Mouse (Mus musculus): ENCODE data around the gene Fyb. TPM values are rescaled to one million over a fixed set of nuclear protein-coding genes. Genes with fewer than 3 reads are reported as not detected.
"Not testable (repeated sequence)": the region's sequence is repeated elsewhere in the genome, so short reads cannot be mapped to it uniquely, and the experiment has no call there.

The Fyb gene
- polyA plus RNA-seq, 1 experiment = not detected

GRCm38 (mm10) chr15:6584645-6585044 is 62.0 kb downstream of the Fyb start:
- Histone ChIP-seq H3K4me3 (ENCODE audit: low read depth, low read length) (no peak overlapping the region), H3K9ac (ENCODE audit: low read depth, poor library complexity, severe bottlenecking) (no peak overlapping the region), H3K27ac (ENCODE audit: insufficient read depth, low read length) (no peak overlapping the region), H3K27me3 (ENCODE audit: control insufficient read depth, insufficient read depth, low read length, poor library complexity, severe bottlenecking) (no peaks in the 10 kb centered on the region; the same call in 1 of the 2 replicates), H3K36me3 (ENCODE audit: control insufficient read depth, insufficient read depth, low read length, poor library complexity, severe bottlenecking) (no peaks in the 10 kb centered on the region), H3K4me1 (ENCODE audit: control insufficient read depth, insufficient read depth, low read length) (no peaks in the 10 kb centered on the region), H3K9me3 (replicated peaks; ENCODE audit: control insufficient read depth, insufficient read depth, low read length, poor library complexity, severe bottlenecking) (no peaks in the 10 kb centered on the region)
- TF ChIP-seq POLR2A (IDR thresholded peaks at IDR 0.05; ENCODE audit: insufficient read depth, low read length) (no peak), CTCF (IDR thresholded peaks at IDR 0.05; ENCODE audit: low read depth, low read length) (no peak), EP300 (IDR thresholded peaks at IDR 0.05; ENCODE audit: insufficient read depth, low read depth, low read length) (no peak)

GRCm38 (mm10) chr15:6586351-6586750 is 63.7 kb downstream of the Fyb start:
- not testable (repeated sequence) for H3K4me1 ChIP-seq (ENCODE audit: control insufficient read depth, insufficient read depth, low read length); H3K27ac ChIP-seq (ENCODE audit: insufficient read depth, low read length); H3K9me3 ChIP-seq (replicated peaks; ENCODE audit: control insufficient read depth, insufficient read depth, low read length, poor library complexity, severe bottlenecking); H3K9ac ChIP-seq (ENCODE audit: low read depth, poor library complexity, severe bottlenecking); H3K4me3 ChIP-seq (ENCODE audit: low read depth, low read length); H3K27me3 ChIP-seq (ENCODE audit: control insufficient read depth, insufficient read depth, low read length, poor library complexity, severe bottlenecking); H3K36me3 ChIP-seq (ENCODE audit: control insufficient read depth, insufficient read depth, low read length, poor library complexity, severe bottlenecking)

DNA sequence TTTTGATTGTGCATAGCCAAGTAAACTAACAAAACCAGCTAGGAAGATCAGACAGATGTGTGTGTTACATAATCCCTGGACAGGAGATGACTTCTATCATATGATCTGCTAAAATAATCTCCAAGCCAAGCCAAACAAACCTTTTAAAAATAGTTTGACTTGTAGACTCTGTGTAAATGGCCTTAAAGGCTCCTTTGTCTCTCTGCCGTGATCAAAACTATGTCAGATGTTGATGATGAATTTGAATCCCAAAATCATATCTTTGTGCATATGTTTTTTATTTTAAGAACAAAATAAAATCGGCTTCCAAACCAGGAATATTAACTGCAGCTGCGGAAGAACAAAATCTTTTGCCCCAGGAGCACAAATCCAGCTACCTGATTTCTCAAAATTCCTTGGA is 64.9 kb downstream of the Fyb start:
- no peaks in the 10 kb centered on the region for H3K9me3 ChIP-seq (replicated peaks; ENCODE audit: control insufficient read depth, insufficient read depth, low read length, poor library complexity, severe bottlenecking)
- H3K4me1 ChIP-seq (ENCODE audit: control insufficient read depth, insufficient read depth, low read length) = no peaks in the 10 kb centered on the region
- H3K27me3 ChIP-seq (ENCODE audit: control insufficient read depth, insufficient read depth, low read length, poor library complexity, severe bottlenecking) = no peaks in the 10 kb centered on the region; the same call in 1 of the 2 replicates
- TF ChIP-seq CTCF (IDR thresholded peaks at IDR 0.05; ENCODE audit: low read depth, low read length) = no peak
- no peak for TF ChIP-seq EP300 (IDR thresholded peaks at IDR 0.05; ENCODE audit: insufficient read depth, low read depth, low read length)
- no peak for TF ChIP-seq POLR2A (IDR thresholded peaks at IDR 0.05; ENCODE audit: insufficient read depth, low read length)
- no peak overlapping the region for H3K27ac ChIP-seq (ENCODE audit: insufficient read depth, low read length)
- no peaks in the 10 kb centered on the region for H3K36me3 ChIP-seq (ENCODE audit: control insufficient read depth, insufficient read depth, low read length, poor library complexity, severe bottlenecking)
- H3K4me3 ChIP-seq (ENCODE audit: low read depth, low read length) = no peak overlapping the region
- H3K9ac ChIP-seq (ENCODE audit: low read depth, poor library complexity, severe bottlenecking) = no peak overlapping the region

- Histone ChIP-seq H3K9ac (ENCODE audit: low read depth, poor library complexity, severe bottlenecking) (no peak overlapping the region), H3K4me1 (ENCODE audit: control insufficient read depth, insufficient read depth, low read length) (no peaks in the 10 kb centered on the region), H3K36me3 (ENCODE audit: control insufficient read depth, insufficient read depth, low read length, poor library complexity, severe bottlenecking) (no peaks in the 10 kb centered on the region), H3K4me3 (ENCODE audit: low read depth, low read length) (no peak overlapping the region), H3K27ac (ENCODE audit: insufficient read depth, low read length) (no peak overlapping the region), H3K9me3 (replicated peaks; ENCODE audit: control insufficient read depth, insufficient read depth, low read length, poor library complexity, severe bottlenecking) (no peaks in the 10 kb centered on the region), H3K27me3 (ENCODE audit: control insufficient read depth, insufficient read depth, low read length, poor library complexity, severe bottlenecking) (no peaks in the 10 kb centered on the region; the same call in 1 of the 2 replicates)
- no peak for TF ChIP-seq CTCF (IDR thresholded peaks at IDR 0.05; ENCODE audit: low read depth, low read length)
Measured at GRCm38 (mm10) chr15:6588192-6588591, 65.5 kb downstream of the Fyb start.

DNA sequence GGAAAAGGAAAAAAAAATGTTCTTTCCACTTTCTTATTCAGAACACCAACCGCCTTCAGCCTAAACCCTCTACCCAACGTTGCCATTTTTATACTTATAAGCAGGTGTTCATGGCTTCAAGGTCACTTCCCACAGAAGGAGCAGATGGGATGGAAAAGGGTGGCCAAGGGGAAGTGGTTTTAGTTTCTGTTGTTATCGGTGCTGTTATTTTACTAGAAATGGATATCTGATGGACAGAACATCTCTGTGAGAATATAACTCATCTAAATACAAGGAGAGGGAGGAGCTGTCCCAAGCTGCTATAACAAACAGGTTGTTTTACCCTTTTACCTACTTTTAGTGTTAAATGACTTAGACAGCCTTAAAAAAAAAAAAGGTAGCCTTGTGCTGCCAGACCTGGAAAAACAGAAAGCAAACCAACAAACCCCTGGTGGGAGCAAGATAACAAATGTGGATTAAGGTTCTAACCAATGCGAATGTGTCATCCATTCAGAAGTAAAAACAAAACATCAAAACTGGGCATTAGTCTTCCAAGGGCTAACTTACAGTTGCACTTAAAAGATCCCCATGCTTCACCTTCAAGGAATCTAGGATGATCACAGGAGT is 68.3 kb downstream of the Fyb start:
- Histone ChIP-seq H3K4me1 (ENCODE audit: control insufficient read depth, insufficient read depth, low read length) (no peaks in the 10 kb centered on the region), H3K36me3 (ENCODE audit: control insufficient read depth, insufficient read depth, low read length, poor library complexity, severe bottlenecking) (no peaks in the 10 kb centered on the region), H3K4me3 (ENCODE audit: low read depth, low read length) (no peak overlapping the region), H3K9me3 (replicated peaks; ENCODE audit: control insufficient read depth, insufficient read depth, low read length, poor library complexity, severe bottlenecking) (no peaks in the 10 kb centered on the region), H3K27me3 (ENCODE audit: control insufficient read depth, insufficient read depth, low read length, poor library complexity, severe bottlenecking) (no peaks in the 10 kb centered on the region), H3K9ac (ENCODE audit: low read depth, poor library complexity, severe bottlenecking) (no peak overlapping the region), H3K27ac (ENCODE audit: insufficient read depth, low read length) (no peak overlapping the region)
- TF ChIP-seq CTCF (IDR thresholded peaks at IDR 0.05; ENCODE audit: low read depth, low read length) = no peak

DNA sequence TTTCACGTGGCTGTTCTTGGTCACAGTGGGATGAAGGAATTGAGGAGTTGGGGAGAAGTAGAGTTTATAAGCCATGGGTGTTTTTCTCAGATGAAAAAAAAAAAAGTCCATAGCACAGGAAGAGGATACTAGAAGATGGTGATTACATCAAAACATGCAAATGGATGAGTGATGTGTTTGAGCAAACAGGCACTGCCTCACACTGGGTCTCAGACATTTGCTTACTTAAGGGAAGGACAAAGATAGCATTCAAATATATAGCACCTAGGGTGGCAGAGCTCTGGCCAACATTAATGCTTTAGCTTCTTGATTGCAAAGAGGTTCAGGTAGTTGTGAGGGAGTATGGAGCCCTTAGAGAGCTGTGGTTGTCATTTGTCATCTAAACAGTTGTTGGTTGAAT is 68.9 kb downstream of the Fyb start:
- H3K27me3 ChIP-seq (ENCODE audit: control insufficient read depth, insufficient read depth, low read length, poor library complexity, severe bottlenecking) = no peaks in the 10 kb centered on the region
- no peaks in the 10 kb centered on the region for H3K4me1 ChIP-seq (ENCODE audit: control insufficient read depth, insufficient read depth, low read length)
- H3K9ac ChIP-seq (ENCODE audit: low read depth, poor library complexity, severe bottlenecking) = no peak overlapping the region
- H3K9me3 ChIP-seq (replicated peaks; ENCODE audit: control insufficient read depth, insufficient read depth, low read length, poor library complexity, severe bottlenecking) = no peaks in the 10 kb centered on the region
- H3K36me3 ChIP-seq (ENCODE audit: control insufficient read depth, insufficient read depth, low read length, poor library complexity, severe bottlenecking) = no peaks in the 10 kb centered on the region
- H3K27ac ChIP-seq (ENCODE audit: insufficient read depth, low read length) = no peak overlapping the region
- TF ChIP-seq EP300 (IDR thresholded peaks at IDR 0.05; ENCODE audit: insufficient read depth, low read depth, low read length) = no peak
- no peak for TF ChIP-seq POLR2A (IDR thresholded peaks at IDR 0.05; ENCODE audit: insufficient read depth, low read length)
- no peak for TF ChIP-seq CTCF (IDR thresholded peaks at IDR 0.05; ENCODE audit: low read depth, low read length)
- H3K4me3 ChIP-seq (ENCODE audit: low read depth, low read length) = no peak overlapping the region

Measured in ES-Bruce4 (cell line).